Mouse (Mus musculus) kidney, postnatal 0 days (tissue): ENCODE data around the gene Sestd1. TPM values are rescaled to one million over a fixed set of nuclear protein-coding genes. Genes with fewer than 3 reads are reported as not detected.

Source experiments
- ATAC-seq: fragments of 200-750 bp; cut with Nextera tagmentation; replicated peaks from 2 replicates; pipeline ENCODE4 v1.8.0; 2017; ENCODE audit warnings: low read depth, moderate number of reproducible peaks, moderate TSS enrichment, moderate library complexity; ENCODE audit not compliant: low FRiP score
- DNase-seq: peaks from one replicate; pipeline ENCODE4 v3.0.0-alpha.2; 2016; ENCODE audit warnings: low spot score
- H3K27ac ChIP-seq: fragments of 300-500 bp; sonication (generic); 2 replicates; pipeline ENCODE4 v1.5.1; 2014; ENCODE audit warnings: mild to moderate bottlenecking
- H3K27me3 ChIP-seq: fragments of 300-500 bp; sonication (generic); 2 replicates; pipeline ENCODE4 v1.6.1; 2014; ENCODE audit warnings: low read length, mixed read lengths; ENCODE audit not compliant: insufficient read depth
- H3K36me3 ChIP-seq: fragments of 300-500 bp; sonication (generic); 2 replicates; pipeline ENCODE4 v1.6.1; 2014; ENCODE audit warnings: low read length, mixed read lengths; ENCODE audit not compliant: insufficient read depth
- H3K4me1 ChIP-seq: fragments of 300-500 bp; sonication (generic); replicated peaks from 2 replicates; pipeline ENCODE4 v1.6.1; 2014; ENCODE audit warnings: antibody characterized with exemption, low read length, mixed read lengths; ENCODE audit not compliant: insufficient read depth
- H3K4me2 ChIP-seq: fragments of 300-500 bp; sonication (generic); 2 replicates; pipeline ENCODE4 v1.6.1; 2014; ENCODE audit warnings: mild to moderate bottlenecking, low read length, moderate library complexity, mixed read lengths
- H3K4me3 ChIP-seq: fragments of 300-500 bp; sonication (generic); replicated peaks from 2 replicates; pipeline ENCODE4 v1.5.1; 2014; ENCODE audit warnings: low read depth, low read length
- H3K9ac ChIP-seq: fragments of 300-500 bp; sonication (generic); 2 replicates; pipeline ENCODE4 v1.6.1; 2014; ENCODE audit warnings: low read depth, low read length
- H3K9me3 ChIP-seq: fragments of 300-500 bp; sonication (generic); replicated peaks from 2 replicates; pipeline ENCODE4 v1.6.1; 2016; ENCODE audit warnings: low read length, inconsistent platforms, mixed read lengths
- CTCF ChIP-seq: IDR thresholded peaks from 2 replicates; pipeline ENCODE4 v1.5.1; 2016; ENCODE audit warnings: antibody characterized with exemption, low read depth, mild to moderate bottlenecking, moderate library complexity
- WGBS: fragments of 180-500 bp; shearing (Covaris S2); extraction: QIAGEN DNeasy Blood & Tissue Kit; methylation state at CpG from one replicate; pipeline ENCODE4 v1.1.7; 2014; 5-methylcytosine and 5-hydroxymethylcytosine counted together
- polyA plus RNA-seq: library from polyadenylated mRNA; unstranded; fragments of >200 nt; fragmentation: Nextera tagmentation; extraction: Ambion mirVana; gene quantifications from 2 replicates; pipeline ENCODE4 v1.2.1, GENCODE M21; 2015

The Sestd1 gene
- polyA plus RNA-seq, 1 experiment from 2014 or later = 36.8 TPM

DNA sequence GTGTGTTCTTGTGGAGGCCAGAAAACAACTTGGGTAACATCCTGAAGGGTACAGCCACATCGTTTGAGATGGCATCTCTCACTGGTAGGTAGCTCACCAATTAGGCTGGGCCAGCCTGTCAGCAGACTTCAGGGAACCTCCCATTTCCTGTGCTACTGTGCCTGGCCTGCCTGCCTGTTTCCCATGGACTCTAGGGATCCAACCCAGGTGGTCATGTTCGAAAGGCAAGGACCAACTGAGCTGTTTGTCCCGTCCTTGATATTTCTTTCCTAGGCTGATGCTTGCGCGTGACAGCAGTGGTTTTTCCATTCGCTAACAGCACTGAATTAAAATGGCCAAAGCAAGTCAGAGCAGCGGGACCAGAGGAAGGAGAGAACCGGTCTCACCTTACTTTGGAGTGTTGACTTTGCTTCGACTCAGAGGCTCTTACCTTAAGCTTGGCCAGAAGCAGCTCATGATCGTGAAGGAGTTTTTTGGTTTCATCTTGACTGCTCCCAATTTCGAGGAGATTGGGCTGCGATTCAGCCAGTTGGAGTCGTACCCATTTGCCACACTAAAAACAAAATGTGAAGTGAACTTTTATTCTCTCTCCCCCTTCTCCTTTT is 112.2 kb downstream of the Sestd1 start:
- Histone ChIP-seq H3K27me3 (no peaks in the 10 kb centered on the region), H3K36me3 (no peaks in the 10 kb centered on the region), H3K27ac (no peak overlapping the region), H3K4me2 (no peak overlapping the region), H3K9ac (no peak overlapping the region), H3K9me3 (no peaks in the 10 kb centered on the region), H3K4me3 (no peak overlapping the region), H3K4me1 (peaks cover 21% of the 10 kb centered on the region; the same call in 1 of the 2 replicates)
- TF ChIP-seq CTCF = no peak
- ATAC-seq (no peak), DNase-seq (no peak)
- WGBS = 82% methylated on average over 13 of the region's 13 CpGs

DNA sequence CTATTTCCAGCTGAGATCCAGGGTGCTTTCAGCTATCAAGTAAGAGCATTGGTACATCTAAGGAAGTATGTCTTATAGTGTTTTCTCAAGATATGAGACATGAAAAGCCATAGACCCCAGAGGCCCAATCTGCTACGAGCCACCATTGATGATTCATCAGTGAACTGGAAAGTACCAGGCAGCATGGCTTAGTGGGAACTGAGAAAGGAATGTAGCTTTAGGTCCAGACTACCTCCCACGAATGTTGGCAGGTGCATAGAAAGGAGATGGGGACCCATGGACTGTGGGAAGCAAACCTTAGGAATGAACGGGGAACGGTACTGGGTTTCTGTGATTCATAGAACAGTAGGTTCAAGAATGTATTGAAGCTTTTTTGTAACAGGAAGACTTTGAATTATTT is 114.0 kb downstream of the Sestd1 start:
- TF ChIP-seq CTCF = no peak
- H3K9ac ChIP-seq = no peak overlapping the region
- no peaks in the 10 kb centered on the region for H3K9me3 ChIP-seq
- no peak overlapping the region for H3K27ac ChIP-seq
- H3K4me3 ChIP-seq = no peak overlapping the region
- no peak for DNase-seq
- peaks cover 6% of the 10 kb centered on the region; the same call in 1 of the 2 replicates for H3K4me1 ChIP-seq
- H3K27me3 ChIP-seq = no peaks in the 10 kb centered on the region
- no peak overlapping the region for H3K4me2 ChIP-seq
- H3K36me3 ChIP-seq = no peaks in the 10 kb centered on the region
- 76% methylated on average over 4 of the region's 4 CpGs for WGBS
- no peak for ATAC-seq

DNA sequence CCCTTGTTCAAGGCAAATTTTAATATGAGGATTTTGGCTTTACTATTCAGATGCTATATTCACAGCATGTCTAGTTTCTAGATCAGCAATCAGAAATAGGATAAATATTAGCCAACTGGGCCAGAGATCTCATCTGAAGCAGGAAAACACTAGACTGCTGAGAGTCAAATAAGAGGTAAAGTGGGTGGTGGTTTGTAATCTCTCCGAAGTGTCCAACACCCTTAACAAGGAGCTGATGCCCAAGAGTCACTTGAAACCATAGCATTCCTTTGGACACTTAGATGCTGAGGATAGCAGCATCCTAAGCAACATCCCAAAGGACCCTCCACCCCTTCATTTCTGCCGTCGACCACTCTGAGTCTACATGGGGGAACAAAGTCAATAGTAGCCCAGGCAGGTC is 115.7 kb downstream of the Sestd1 start:
- Histone ChIP-seq H3K4me1 (no peaks in the 10 kb centered on the region), H3K9me3 (no peaks in the 10 kb centered on the region), H3K27ac (no peak overlapping the region), H3K4me2 (no peak overlapping the region), H3K27me3 (no peaks in the 10 kb centered on the region), H3K36me3 (no peaks in the 10 kb centered on the region), H3K4me3 (no peak overlapping the region), H3K9ac (no peak overlapping the region)
- DNase-seq = no peak
- no peak for TF ChIP-seq CTCF
- ATAC-seq = no peak
- WGBS = 82% methylated on average over 3 of the region's 3 CpGs

DNA sequence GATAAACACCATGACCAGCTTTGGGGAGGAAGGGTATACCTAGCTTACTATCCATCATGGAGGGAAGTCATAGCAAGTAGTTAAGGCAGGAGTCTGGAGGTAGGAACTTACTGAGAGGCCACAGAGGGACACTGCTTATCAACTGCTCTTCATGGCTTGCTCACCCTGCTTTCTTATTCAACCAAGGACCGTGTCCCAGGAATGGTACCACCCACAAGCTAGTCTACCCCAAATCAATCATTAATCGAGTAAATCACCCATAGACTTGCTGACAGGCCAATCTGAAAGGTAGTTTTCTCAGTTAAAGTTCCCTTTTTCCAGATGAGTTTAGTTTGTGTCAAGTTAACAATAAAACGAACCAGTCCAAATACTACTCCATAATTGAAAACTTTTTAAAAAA is 117.0 kb downstream of the Sestd1 start:
- WGBS = 75% methylated on average over 3 of the region's 3 CpGs
- H3K9me3 ChIP-seq = no peaks in the 10 kb centered on the region
- no peak for DNase-seq
- H3K27me3 ChIP-seq = no peaks in the 10 kb centered on the region
- no peak overlapping the region for H3K27ac ChIP-seq
- H3K4me1 ChIP-seq = no peaks in the 10 kb centered on the region
- no peak overlapping the region for H3K4me3 ChIP-seq
- H3K4me2 ChIP-seq = no peak overlapping the region
- TF ChIP-seq CTCF = no peak
- H3K36me3 ChIP-seq = no peaks in the 10 kb centered on the region
- H3K9ac ChIP-seq = no peak overlapping the region
- ATAC-seq = no peak

DNA sequence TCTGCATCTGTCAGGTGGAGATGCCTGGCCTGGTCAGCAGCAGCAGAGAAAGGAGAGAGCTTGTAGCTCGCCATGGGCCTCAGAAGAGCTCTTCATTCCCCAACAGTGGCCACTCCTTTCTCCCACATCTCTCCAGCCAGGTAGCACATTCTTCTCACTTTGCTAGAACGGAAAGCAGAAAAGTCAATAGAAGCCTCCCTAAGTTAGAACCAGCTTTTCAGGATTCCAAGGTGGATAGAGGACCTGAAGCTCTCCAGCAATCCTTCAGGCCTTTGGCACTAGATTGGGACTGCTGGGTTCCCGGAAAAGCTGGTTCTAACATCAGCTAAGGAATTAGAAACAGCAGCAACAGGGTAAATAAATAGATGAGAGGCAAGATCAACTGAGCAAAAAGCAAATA is 118.3 kb downstream of the Sestd1 start:
- Histone ChIP-seq H3K9me3 (no peaks in the 10 kb centered on the region), H3K4me2 (no peak overlapping the region), H3K4me1 (no peaks in the 10 kb centered on the region), H3K9ac (no peak overlapping the region), H3K27me3 (no peaks in the 10 kb centered on the region), H3K27ac (no peak overlapping the region), H3K36me3 (no peaks in the 10 kb centered on the region), H3K4me3 (no peak overlapping the region)
- 84% methylated on average over 3 of the region's 3 CpGs for WGBS
- no peak for TF ChIP-seq CTCF
- no peak for DNase-seq
- no peak for ATAC-seq

DNA sequence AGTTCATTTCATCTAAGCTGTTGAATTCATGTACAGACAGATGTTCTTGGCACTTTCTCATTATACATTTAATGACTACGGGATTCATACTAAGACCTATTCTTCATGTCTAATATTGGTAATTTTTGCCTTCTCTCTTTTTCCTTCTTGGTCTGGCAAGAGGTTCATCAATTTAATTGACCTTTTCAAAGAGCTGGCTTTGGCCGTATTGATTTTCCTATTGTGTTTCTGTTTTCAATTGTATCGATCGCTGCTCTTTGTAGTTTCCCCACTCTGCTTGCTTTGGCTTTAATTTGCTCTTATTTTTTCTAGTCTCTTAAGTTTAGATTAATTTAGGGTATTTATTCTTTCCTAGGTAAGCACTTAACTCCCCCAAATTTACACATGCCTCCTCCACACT is 122.8 kb downstream of the Sestd1 start:
- Histone ChIP-seq H3K4me2 (no peak overlapping the region), H3K4me3 (no peak overlapping the region), H3K4me1 (no peaks in the 10 kb centered on the region), H3K9me3 (no peaks in the 10 kb centered on the region), H3K27ac (no peak overlapping the region), H3K9ac (no peak overlapping the region), H3K36me3 (no peaks in the 10 kb centered on the region), H3K27me3 (no peaks in the 10 kb centered on the region)
- DNase-seq (no peak), ATAC-seq (no peak)
- WGBS = 96% methylated on average over 4 of the region's 4 CpGs
- no peak for TF ChIP-seq CTCF

DNA sequence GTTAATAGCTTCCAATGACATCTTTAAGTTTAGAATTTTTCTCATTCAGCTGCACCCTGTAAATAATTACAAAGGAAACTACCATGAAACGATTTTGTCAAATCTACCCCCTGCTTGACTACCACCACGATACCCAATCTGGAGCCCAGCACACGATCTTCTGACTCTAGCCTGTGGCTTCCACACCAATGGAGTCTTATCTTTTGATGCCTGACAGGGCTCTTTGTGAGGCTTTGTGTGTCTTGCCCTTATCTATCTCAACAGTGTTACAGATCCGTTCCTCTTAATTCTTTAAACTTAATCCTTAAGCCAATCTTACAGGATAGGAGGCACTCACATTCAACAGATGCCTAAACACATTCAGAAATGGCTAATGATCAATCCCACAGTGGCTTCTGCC is 126.3 kb downstream of the Sestd1 start:
- ATAC-seq (no peak), DNase-seq (no peak)
- no peaks in the 10 kb centered on the region for H3K4me1 ChIP-seq
- no peaks in the 10 kb centered on the region for H3K27me3 ChIP-seq
- no peaks in the 10 kb centered on the region for H3K9me3 ChIP-seq
- no peak overlapping the region for H3K9ac ChIP-seq
- H3K4me2 ChIP-seq = no peak overlapping the region
- H3K36me3 ChIP-seq = no peaks in the 10 kb centered on the region
- H3K27ac ChIP-seq = no peak overlapping the region
- TF ChIP-seq CTCF = no peak
- WGBS = 65% methylated on average over 4 of the region's 4 CpGs
- H3K4me3 ChIP-seq = no peak overlapping the region
